Mouse (Mus musculus) adrenal gland, postnatal 10 days (tissue): ENCODE results near the gene Cela1. TPM values are rescaled to one million over a fixed set of nuclear protein-coding genes. Genes with fewer than 3 reads are reported as not detected.

ENCODE experiments used
- DNase-seq: peaks from one replicate; pipeline ENCODE4 v3.0.0; 2021; ENCODE audit warnings: mixed read lengths
- total RNA-seq, 2 experiments: library from RNA; stranded (reverse); gene quantifications; 2 replicates each; pipeline ENCODE4 v1.2.3; 2021

The Cela1 gene
- total RNA-seq, 2 experiments from 2014 or later: 22.1 to 23.9 TPM

DNA sequence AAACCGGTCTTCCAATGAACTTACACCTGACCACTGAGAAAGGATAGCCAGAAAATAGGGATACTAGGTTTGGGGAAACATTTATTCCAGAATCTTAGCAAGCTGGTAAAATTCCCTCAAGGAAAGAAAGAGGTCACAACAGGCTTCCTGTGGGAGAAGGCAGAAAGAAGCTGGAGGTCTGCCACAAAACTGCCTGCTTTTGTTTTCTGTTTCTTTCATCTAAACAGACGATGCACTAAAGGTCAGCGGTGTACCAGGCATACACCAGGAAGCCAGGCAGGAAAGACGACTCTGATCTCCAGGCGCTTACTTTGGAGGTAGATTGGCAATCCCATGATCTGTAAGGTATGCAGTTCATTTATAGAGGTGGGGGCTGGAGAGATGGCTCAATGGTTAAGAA lies 16.9 kb downstream of the Cela1 start:
- no peak for DNase-seq

DNA sequence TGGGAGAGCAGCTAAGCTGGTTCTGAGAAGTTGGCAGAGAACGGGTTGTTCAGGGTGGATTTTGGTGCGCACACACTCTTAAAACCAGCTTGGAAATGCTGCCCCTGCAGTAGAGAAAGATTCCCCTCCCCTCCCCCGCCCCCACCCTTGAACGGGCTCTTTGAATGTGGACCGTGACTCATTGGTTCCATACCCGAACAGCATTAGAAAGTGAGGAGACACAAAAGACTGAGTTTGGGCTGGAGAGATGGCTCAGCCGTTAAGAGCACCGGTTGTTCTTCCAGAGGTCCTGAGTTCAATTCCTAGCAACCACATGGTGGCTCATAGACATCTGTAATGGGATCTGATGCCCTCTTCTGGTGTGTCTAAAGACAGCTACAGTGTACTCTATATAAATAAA lies 17.7 kb downstream of the Cela1 start:
- no peak for DNase-seq

DNA sequence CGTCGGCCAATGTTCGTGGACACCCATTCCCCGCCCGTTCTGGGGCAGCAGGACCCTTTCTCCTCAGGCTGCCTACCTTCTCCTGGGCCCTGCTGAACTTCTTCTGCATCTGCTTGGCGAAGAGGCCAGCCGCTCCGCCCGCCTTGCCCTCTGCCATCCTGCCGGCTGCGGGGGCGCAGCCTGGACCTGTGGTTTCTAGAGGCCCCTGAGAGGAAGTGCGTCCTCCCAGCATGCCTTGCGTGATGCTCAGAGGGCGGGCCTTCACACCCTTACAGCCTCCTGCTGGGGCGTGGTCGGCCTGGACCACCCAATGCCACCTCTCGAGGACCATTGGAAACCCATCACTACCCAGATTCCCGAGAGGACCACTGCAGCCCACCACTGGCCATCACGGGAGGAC lies 18.4 kb downstream of the Cela1 start, which contains the start of gene Bin2:
Bin2 (minus strand) TSS at position 217 of the 400 bp plus-strand sequence.
- no peak for DNase-seq

DNA sequence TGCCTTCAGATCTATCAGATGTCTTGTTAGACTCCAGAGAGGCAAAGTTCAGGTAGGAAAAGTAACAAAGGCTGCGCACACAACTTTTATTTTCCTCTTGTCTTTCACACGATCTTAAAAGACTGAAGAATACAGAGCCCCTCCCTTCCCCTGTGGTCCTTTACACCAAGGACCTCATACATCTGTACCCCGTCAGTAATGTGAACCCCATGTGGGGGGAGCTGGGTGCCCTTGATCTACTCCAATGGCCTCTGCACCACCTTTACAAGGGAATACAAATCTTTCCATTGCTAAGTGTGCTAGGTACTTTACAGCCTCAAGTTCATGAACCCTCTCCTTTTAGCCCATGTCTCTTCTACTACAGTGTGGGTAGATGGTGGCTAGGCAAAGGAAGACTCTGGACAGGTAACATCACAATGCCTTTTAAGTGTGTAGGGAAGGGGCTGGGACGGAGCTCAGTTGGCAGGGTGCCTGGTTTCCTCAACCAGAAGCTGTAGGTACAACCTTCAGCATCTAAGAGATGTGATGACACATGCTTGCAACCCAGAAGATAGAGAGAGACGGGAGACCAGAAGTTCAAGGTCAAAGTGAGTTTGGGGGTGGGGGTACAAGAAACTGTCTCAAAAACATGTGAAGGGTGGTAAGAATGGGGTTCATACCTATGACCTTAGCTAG lies 19.7 kb downstream of the Cela1 start:
- DNase-seq: no peak

DNA sequence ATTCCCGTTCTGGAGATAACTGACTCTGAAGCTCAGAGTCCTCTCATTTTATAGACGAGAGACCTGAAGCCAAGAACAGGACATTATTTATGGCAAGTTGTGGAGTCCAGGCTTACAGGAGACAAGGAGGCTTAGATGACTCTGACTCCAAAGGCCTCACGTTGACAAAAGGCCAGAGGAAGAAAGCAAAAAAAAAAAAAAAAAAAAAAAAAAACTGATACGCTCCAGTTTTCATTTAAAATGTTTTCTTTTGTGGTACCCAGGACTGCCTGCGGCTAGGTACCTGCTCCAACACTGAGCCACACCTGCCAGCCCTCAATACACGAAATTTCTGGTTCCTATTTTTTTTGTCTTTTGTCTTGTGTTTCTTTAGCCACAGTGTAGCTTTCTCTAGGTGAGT lies 20.3 kb downstream of the Cela1 start:
- no peak for DNase-seq

DNA sequence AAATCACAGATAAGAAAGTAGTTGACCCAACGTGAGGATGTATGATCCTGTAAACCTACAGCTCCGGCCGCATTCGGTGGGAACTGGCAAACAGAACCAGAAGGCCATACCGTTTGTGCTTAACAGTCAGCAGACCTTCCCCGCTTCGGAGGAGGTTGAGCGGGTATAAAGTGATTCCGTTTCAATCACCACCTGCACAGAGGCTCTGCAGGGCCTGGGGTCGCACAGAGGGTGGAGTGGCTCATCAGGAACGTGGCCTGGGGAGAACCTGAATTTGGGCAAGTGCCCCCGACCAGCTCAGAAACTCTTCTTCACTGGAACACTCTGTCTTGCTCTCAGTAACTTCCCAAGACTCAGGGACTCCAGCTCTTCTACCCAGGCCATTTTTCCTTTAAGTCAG lies 20.9 kb downstream of the Cela1 start:
- no peak for DNase-seq

DNA sequence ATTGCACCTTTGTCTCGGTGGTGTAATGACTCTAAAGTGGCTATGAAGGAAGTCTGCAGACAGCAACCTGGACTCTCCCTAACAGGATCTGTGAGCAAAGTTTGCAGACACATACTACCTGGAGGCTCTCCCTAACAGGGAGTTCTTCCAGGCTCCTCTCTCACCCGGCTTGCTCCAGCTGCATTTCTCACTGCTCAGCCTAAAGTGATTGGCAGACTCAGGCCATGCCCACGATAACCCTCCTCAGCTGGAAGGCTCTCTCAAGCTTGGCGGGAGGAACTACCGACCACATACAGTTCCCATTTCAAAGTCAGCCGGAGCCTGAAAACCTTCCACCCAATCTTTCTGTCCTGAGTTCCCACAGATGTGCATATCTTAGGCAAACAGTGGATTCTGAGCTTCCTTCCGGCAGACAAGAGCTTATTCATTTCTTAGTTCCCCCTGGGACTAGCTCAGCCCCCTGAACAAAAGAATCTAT lies 21.5 kb downstream of the Cela1 start:
- DNase-seq: no peak

DNA sequence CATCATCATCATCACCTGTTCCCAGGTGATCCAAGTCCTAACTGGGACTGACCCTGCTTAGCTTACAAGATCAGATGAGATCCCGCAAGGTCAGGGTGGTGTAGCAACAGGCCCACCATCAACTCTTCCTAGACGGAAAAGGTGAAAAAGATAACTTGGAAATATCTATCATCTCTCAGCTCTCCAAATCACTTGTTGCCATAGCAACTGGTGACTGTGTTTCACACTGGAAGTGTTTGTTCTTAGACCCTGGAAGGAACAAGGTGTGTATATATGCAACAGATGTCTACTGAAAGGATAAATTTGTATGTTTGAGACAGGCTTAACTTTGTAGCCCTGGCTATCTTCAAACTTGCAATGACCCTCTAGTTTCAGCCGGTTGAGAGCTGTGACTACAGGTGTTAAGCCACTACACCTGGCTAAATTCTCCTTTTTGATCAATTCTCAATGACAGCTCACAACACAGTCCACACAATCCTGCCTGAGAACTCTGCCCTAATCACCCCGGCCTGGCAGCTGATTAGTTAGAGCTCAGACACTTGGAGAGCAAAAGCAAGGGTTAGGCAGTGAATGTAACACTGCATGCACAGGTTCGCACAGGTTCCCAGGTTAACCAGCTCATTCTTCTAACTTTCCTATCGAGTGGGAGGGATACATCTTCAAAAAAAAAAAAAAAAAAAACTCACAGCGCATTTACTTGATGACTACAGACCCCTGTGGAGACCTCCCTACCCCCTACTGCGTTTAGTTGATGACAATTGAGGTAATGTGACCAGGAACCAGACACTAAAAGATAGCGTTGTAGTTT lies 22.1 kb downstream of the Cela1 start:
- DNase-seq: no peak

DNA sequence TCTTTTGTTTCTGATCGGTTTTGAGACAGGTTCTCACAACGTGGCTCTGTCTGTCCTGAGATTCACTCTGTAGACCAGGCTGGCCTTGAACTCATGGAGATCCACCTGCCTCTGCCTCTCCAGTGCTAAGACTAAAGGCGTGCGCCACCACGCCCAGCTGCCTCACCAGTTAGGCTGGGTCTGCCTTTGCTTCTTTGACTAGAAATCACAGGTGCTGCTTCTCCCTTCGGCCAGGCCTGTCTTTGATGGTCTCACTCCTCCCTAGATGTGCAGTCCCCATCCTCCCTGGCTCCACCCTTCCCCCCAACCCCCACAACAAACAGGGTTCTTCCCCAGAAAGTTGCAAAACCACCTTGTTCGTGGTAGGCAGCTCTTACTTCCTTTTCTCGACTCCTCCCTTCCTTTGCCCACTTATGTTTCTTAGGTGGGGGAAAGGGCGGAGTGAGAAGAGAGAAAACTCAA lies 22.9 kb downstream of the Cela1 start:
- DNase-seq: no peak

DNA sequence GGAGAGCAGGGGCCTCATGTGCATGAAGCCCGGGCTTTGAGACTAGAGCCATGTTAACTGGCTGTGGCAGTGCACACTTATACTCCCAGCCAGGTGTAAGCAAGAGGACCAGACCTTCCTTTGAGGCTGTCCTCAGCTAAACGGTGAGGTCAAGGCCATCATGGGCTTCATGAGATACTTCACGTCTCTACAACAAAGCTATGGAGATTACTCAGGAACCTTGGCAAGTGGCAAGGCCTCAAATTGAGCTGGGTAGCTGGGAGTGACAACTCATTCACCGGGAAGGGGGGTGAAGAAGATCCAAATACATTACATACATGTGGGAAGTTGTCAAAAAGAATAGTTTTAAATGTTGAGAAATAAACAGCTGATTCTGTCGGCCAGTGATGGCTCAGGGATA lies 26.9 kb downstream of the Cela1 start:
- peak; percentile 29 for DNase-seq

DNA sequence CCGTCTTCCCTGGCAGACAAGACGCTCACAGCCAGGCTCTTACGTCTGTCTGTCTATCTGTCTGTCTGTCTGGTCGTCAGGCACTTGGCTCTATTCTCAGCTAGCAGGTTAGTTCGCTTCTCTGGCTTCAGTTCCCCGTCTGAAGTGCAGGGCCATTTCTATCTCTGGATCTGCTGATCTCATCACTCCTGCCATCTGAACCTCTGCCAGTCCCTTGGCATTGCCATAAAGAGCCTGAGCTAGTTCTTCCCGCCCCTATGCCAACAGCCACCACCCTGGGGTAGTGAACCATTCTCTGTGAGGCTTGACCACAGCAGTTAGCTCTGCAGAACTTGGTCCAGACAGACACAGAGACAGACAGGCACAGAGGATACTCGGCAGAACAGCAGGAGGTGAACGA lies 27.4 kb downstream of the Cela1 start:
- peak; percentile 61 for DNase-seq

DNA sequence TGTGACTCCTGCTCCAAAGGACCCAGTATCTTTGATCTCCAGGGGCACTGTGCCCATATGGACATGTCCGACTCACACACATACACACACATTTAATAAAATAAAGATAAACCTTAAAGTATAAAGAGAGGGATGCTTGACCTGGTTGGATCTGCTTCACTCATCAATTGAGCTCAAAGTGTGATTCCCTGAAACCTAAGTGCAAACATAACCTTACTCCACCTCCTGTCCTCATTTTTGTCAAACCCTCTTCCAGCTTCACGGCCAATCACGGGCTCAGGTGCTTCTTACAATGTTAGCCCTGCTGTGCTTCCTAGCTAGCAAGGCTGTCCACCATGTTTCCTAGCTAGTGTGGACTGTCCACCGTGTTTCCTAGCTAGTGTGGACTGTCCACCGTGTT lies 32.5 kb downstream of the Cela1 start:
- DNase-seq: no peak

DNA sequence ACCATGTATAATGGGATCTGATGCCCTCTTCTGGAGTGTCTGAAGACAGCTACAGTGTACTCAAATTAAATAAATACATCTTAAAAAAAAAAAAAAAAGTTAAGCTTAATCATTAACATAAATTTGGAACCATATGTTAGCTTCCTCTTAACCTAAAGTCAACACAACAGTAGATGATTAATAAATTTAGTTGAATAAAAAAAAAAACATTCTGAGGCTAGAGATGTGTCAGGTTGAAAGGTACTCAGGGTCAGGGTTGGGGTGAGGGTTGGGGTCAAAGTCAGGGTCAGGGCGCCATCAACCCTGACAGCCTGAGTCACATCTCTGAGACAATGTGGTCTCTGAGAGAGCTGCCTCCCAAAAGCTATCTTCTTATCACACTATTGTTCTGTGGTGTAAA lies 33.5 kb downstream of the Cela1 start:
- DNase-seq: no peak

DNA sequence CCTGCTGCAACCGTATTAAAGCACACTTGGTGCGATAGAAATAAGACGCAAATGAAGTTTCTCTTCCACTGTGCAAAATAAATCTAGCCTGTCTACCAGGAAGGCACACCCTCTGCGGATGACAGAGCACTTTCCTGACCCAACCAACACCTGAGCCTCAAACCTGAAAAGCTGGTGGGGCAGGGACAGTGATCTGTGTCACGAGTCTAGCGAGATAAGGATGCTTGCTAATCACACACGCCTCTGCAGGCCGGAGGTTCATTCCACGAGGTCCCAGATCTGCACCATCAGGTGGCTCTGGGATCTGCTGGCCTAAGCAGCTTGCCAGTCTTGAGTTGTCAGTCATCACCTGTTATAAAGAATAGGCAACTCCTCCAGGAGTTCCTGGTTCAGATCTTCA lies 36.1 kb downstream of the Cela1 start:
- no peak for DNase-seq

DNA sequence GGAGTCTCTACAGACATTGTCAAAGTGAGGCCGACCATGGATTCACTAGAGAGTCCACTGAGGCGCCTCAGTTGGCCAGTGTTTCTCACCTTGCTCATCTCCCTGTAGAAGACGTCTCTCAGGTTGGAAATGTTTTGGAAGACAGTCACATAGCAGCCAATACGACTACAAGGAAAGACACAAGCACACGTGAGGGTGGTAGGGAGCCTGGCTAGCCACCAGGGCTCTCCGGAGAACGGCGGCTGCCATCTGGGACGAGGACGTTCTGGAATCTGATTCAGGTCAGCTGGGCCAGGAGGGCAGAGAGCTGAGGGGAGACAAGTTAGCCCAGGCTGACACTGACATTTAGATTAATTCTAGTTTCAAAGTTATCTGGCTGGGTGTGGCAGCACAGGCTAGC lies 37.6 kb downstream of the Cela1 start:
- no peak for DNase-seq

DNA sequence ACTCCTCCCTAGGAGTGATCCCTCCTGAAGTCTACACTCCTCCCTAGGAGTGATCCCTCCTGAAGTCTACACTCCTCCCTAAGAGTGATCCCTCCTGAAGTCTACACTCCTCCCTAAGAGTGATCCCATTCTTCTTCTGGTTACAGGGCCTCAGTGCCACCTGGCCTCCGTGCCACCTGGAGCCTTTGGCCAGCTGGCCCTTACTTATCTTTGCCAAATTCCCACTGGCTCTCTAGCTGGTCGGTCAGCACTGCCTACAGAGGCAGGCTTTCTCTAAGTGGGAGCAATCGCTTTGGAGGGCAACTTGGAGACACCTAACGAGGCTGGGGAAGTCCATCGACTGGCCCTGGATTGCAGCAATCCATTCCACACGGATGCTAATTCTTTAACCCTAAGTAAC lies 41.6 kb downstream of the Cela1 start:
- no peak for DNase-seq

DNA sequence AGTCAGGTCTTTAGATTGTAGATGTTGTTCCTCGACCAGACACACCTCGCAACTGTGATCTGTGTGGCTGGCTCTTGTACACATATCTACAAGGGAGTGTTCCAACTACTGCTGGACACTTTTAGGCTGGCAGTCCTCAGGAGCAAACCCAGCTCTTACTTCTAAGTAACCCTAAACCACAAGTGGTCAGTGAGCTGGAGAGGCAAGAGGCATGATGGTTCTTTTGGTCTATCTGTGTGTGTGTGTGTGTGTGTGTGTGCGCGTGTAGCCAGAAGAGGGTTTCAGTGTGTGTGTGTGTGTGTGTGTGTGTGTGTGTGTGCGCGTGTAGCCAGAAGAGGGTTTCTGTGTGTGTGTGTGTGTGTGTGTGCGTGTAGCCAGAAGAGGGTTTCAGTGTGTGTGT lies 45.3 kb downstream of the Cela1 start:
- no peak for DNase-seq

DNA sequence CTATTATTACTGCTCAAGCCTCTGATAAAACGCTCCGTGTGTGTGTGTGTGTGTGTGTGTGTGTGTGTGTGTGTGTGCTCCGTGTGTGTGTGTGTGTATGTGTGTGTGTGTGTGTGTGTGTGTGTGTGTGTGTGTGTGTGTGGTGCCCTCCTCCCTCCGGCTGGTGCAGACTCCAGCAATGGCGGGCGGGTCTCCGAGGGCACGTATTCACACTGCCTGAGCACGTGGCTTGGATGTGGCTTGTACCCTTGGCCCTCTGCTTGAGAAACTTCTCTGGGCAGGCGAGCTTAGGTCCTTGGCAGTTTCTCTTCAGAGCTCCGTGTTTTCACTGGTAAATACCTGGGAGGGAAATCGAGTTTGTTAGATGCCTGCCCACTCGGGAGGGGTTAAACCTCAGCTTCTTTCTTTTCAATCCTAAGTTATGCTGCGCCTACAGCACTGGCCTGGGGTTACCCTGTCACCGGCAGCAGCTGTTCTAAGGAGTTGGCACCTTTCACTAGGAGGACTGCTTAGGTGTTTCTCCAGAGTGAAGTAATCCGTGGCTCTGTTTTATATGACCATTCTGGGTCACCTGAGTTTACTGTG lies 46.4 kb downstream of the Cela1 start:
- no peak for DNase-seq

DNA sequence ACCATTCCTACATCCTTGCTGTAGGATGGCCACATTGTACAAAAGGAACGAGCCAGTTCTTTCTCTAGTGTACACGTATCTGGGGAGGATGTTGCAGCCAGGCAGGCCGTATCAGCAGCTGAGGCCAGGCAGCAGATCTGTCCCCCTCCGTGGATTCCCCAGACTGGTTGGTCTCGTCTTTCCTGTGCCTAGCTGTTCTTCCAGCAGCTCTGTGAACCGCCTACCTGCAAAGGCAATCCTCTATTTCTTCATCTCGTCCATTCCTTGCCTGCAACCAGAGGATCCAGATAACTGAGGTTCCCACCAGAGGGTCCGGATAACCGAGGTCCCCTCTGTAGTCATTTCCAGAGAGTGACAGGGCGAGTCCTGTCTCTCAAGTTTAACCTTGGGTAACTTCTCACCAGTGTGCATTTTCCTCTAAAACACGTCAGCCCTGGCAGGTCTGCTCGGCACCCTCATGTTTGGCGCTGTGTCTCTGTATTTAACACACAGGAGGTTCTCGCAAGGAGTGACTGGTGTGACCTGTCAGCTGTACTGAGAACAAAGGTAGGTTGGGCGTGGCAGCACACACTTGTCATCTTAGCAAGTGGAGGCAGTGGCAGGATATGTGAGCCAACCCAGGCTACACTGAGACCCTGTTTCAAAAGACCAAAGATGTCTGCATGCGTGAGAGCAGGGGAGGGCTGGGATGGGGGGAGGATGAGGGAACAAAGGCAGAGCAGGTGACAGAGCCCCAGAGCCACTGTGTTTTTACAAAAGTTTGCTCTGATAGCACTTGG lies 47.6 kb downstream of the Cela1 start:
- no peak for DNase-seq

DNA sequence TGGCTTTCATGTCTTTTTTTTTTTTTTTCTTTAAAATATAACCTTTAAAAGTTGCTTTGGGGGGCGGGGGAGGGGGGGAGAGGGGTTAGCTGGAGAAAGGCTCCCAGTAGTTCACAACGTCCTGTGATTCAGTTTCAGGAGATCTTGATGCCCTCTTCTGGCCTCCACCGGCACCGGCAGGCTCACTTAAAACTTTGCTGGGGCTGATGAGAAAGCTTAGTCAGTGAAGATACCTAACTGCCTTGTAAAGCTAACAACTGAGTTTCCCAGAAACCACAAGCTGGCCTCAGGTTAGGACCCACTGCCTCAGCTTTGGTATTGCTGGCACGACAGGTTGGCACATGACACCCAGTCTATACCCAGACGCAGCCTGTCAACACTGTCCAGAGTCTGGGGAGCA lies 50.1 kb downstream of the Cela1 start:
- peak; percentile 70 for DNase-seq

DNA sequence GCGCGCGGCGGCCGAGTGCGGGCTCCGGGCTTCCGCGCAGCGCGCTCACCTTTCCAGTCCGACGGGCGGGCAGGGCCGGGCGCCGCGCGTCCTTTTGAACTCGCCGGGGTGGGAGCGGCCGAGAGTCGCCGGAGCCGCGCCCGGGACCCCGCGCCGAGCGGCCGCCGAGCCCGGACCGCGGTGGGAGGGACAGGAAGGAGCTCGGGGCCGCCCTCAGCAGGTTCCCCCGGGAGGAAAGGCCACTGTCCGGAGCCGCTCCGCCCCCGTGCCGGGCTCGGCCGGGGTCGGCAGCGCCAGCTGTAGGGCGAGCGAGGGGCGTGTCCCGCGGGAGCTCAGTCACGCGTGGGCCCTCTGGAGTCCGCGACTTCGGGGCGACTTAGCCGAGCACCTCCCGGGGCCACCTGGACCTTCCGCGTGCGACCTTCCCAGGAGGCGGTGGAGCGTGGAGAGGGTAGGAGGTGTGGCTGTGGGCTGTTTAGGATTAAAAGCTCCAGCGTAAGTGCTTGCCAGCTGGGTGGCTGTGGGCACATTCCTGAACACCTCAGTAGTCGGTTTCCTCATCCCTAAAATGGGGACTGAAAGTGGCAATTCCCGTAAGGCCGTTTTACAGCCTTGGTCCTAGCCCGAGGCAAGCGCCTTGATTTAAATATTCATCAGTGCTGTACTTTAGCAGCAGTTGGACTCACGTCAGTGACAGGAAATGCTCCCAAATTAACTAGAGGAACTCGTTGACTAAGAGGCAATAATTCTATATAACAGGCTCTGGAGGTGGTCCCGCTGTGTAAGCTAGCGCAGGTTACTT lies 50.8 kb downstream of the Cela1 start, which contains the start of gene Smagp:
Smagp (minus strand) TSS at position 241 of the 802 bp plus-strand sequence.
- peak; percentile 74 for DNase-seq
